Mouse (Mus musculus): Measurements from ENCODE around the gene Fam209. TPM values are rescaled to one million over a fixed set of nuclear protein-coding genes. Genes with fewer than 3 reads are reported as not detected.

Gene Fam209
- total RNA-seq, 1 experiment from 2014 or later = not detected

- ATAC-seq (replicated peaks; ENCODE audit: low read depth, poor library complexity, severe bottlenecking) = no peak
Measured at GRCm38 (mm10) chr2:172476707-172477260, 4.5 kb downstream of the Fam209 start.

- ATAC-seq (replicated peaks; ENCODE audit: low read depth, poor library complexity, severe bottlenecking) = no peak
Measured at GRCm38 (mm10) chr2:172477350-172477749, 5.0 kb downstream of the Fam209 start.

- peak; percentile 35 for ATAC-seq (replicated peaks; ENCODE audit: low read depth, poor library complexity, severe bottlenecking)
Measured at GRCm38 (mm10) chr2:172477860-172478259, 5.5 kb downstream of the Fam209 start.

GRCm38 (mm10) chr2:172480296-172480695 lies 8.0 kb downstream of the Fam209 start:
- ATAC-seq (replicated peaks; ENCODE audit: low read depth, poor library complexity, severe bottlenecking) = no peak

GRCm38 (mm10) chr2:172481654-172482385 lies 9.5 kb downstream of the Fam209 start:
- ATAC-seq (replicated peaks; ENCODE audit: low read depth, poor library complexity, severe bottlenecking) = peak; percentile 50

GRCm38 (mm10) chr2:172483766-172484413 lies 11.6 kb downstream of the Fam209 start:
- ATAC-seq (replicated peaks; ENCODE audit: low read depth, poor library complexity, severe bottlenecking) = no peak

GRCm38 (mm10) chr2:172484696-172485370 lies 12.5 kb downstream of the Fam209 start:
- no peak for ATAC-seq (replicated peaks; ENCODE audit: low read depth, poor library complexity, severe bottlenecking)

GRCm38 (mm10) chr2:172496736-172497345 lies 24.5 kb downstream of the Fam209 start:
- ATAC-seq (replicated peaks; ENCODE audit: low read depth, poor library complexity, severe bottlenecking) = no peak

GRCm38 (mm10) chr2:172498823-172499222 lies 26.5 kb downstream of the Fam209 start:
- ATAC-seq (replicated peaks; ENCODE audit: low read depth, poor library complexity, severe bottlenecking) = no peak

GRCm38 (mm10) chr2:172500752-172501316 lies 28.5 kb downstream of the Fam209 start:
- peak; percentile 55; the same call in 1 of the 2 replicates for ATAC-seq (replicated peaks; ENCODE audit: low read depth, poor library complexity, severe bottlenecking)

- peak; percentile 94 for ATAC-seq (replicated peaks; ENCODE audit: low read depth, poor library complexity, severe bottlenecking)
Measured at GRCm38 (mm10) chr2:172501341-172501740, 29.0 kb downstream of the Fam209 start.

- no peak for ATAC-seq (replicated peaks; ENCODE audit: low read depth, poor library complexity, severe bottlenecking)
Measured at GRCm38 (mm10) chr2:172502168-172502567, 29.8 kb downstream of the Fam209 start.

- no peak for ATAC-seq (replicated peaks; ENCODE audit: low read depth, poor library complexity, severe bottlenecking)
Measured at GRCm38 (mm10) chr2:172506121-172506520, 33.8 kb downstream of the Fam209 start.

GRCm38 (mm10) chr2:172510056-172510712 lies 37.9 kb downstream of the Fam209 start:
- no peak for ATAC-seq (replicated peaks; ENCODE audit: low read depth, poor library complexity, severe bottlenecking)

- ATAC-seq (replicated peaks; ENCODE audit: low read depth, poor library complexity, severe bottlenecking) = no peak
Measured at GRCm38 (mm10) chr2:172510899-172511298, 38.6 kb downstream of the Fam209 start.

- ATAC-seq (replicated peaks; ENCODE audit: low read depth, poor library complexity, severe bottlenecking) = no peak
Measured at GRCm38 (mm10) chr2:172516407-172516992, 44.2 kb downstream of the Fam209 start.

- no peak for ATAC-seq (replicated peaks; ENCODE audit: low read depth, poor library complexity, severe bottlenecking)
Measured at GRCm38 (mm10) chr2:172520616-172521371, 48.5 kb downstream of the Fam209 start.

- ATAC-seq (replicated peaks; ENCODE audit: low read depth, poor library complexity, severe bottlenecking) = no peak
Measured at GRCm38 (mm10) chr2:172522528-172522927, 50.2 kb downstream of the Fam209 start.

Data from common myeloid progenitor, adult 5-6 weeks (primary cell).